Mouse (Mus musculus): Measurements from ENCODE around the gene Nyap1.

Gene Nyap1

GRCm38 (mm10) chr5:137744197-137744596 lies 2.8 kb upstream of the Nyap1 start:
- 64% methylated on average over 7 of the region's 7 CpGs for whole genome bisulfite sequencing

- 94% methylated on average over 6 of the region's 6 CpGs for WGBS
Measured at GRCm38 (mm10) chr5:137742836-137743235, 1.4 kb upstream of the Nyap1 start.

DNA sequence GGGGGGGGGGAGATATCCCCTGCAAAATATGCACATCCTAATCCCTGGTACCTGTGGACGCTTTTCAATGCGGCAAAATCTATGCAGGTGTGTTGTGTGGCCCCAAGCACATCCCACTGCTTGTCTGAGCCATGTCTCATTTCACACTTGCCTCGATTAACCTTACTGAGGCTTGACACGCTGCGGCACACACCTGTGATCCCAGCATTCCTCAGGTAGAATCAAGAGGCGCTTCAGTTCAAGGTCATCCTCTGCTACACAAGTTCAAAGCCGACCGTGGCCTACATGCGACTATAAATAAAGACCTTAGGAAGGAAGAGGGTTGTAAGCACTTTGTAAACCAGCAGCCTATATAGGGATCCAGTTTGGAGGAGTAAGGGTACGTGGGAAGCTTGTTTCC lies 641 bp upstream of the Nyap1 start:
- 50% methylated on average over 10 of the region's 10 CpGs for WGBS

DNA sequence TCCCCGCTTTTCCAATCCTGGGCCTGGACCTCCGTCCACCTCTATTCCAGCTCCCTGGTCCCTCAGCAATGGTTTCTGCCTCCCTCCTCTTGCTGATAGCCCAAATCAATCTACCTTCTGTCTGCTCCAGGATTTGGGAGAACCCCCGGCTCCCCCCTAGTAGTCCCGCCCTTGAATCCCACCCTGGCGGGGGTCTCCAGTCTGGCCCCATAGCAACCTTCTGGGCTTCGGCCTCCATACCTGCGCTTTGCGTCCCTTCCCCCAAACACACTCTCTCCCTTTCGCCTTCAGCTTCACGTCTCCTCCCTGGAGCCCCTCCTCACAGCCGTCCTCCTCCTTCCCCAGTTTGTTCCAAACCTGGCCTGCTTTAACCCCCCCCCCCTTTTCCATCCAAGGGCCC lies 901 bp downstream of the Nyap1 start:
- WGBS: 19% methylated on average over 10 of the region's 11 CpGs

DNA sequence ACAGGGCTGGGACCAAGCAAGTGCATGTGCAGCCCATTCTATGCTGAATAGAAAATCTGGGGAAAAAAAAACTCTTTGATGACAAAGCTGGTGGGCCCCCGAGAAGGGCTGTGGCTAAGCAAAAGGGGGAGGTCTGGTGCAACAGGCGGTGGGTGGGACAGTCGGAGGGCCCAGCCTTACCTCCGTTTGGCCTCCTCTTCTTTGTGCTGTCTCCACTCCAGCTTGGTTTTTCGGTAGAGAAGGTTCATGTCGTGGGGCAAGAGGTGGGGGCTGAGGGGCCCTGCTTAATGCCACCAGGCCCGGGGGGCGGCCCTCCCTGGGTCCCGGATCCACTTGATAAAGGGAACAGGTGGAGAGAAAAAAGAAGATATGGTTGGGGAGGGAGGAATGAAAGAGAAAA lies 1.9 kb downstream of the Nyap1 start:
- WGBS: 43% methylated on average over 9 of the region's 9 CpGs

DNA sequence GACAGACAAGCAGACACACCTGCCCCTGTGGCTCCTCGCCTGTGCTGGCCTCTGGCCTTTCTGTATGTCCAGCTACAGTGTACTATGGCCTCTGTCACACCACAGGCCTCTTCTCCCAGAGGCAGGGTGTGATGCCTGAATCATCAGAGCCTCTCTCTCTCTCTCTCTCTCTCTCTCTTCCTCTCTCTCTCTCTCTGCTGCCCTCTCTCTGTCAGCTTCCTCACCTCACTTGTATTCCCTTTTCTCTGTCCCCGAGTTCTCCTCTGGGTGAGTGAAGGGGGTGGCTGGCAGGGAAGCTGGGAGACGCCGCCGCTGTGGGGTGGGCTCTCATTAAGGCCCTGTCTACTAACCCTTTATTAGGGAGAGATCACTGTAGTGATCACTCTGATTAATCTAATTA lies 2.9 kb downstream of the Nyap1 start:
- 28% methylated on average over 5 of the region's 5 CpGs for WGBS

DNA sequence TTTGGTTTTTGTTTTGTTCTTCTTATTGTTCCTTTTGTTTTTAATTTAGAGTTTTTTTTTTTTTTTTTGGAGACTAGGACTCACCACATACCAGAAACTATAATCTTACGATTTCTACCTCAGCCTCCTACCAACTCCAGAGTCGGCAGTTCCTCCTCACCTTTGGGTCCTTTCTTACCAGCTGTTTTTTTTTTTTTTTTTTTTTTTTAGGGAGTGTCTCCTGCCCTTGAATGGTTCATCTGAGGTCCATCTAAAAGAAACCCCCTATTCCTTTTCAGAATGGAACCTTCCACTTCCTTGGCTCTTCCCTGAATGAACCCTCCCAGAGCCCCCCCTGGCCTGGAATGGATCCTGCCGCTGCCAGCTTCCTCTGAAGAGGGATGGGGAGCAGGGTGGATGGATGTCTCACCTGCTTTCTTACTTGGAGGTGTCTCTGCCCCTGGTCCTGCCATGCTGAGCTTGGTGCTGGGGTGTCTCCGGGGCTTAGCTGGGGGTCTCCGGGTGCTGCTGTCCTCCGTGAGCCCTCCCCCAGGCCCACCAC lies 3.9 kb downstream of the Nyap1 start:
- 61% methylated on average over 6 of the region's 6 CpGs for WGBS

- 36% methylated on average over 6 of the region's 6 CpGs for WGBS
Measured at GRCm38 (mm10) chr5:137734289-137735061, 6.9 kb downstream of the Nyap1 start.

DNA sequence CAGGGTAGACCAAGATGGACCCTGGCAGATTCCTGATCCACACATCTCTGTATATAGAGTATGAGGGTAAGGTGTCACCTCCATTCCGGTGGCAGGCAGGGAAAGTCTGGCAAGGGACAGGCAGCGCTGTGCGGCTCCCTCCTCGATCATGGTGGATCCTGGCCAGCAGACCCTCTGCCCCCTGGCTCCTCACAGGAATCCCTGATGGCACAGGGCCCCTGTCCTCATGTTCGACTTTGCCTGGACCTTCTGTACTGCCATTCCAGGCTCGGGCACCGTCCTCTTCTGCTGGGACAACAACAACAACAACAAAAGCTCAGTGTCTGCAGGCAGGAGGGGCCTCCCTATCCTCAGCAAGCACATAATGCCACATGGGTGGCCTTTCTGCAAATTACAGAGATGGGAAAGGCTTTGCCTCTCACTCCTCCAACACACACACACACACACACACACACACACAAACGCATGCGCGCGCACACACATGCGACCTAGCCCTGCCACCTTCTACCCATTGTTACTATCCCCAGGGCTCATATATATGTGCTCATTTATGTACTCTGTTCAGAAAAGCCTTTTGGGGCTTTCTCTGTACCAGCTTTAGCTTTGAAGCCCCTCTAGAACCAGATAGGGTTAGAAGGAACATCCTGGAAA lies 7.6 kb downstream of the Nyap1 start:
- 28% methylated on average over 12 of the region's 12 CpGs for WGBS

GRCm38 (mm10) chr5:137726767-137727166 lies 14.6 kb downstream of the Nyap1 start:
- WGBS: 65% methylated on average over 6 of the region's 6 CpGs

GRCm38 (mm10) chr5:137723840-137724239 lies 17.6 kb downstream of the Nyap1 start:
- WGBS: 79% methylated on average over 5 of the region's 5 CpGs

DNA sequence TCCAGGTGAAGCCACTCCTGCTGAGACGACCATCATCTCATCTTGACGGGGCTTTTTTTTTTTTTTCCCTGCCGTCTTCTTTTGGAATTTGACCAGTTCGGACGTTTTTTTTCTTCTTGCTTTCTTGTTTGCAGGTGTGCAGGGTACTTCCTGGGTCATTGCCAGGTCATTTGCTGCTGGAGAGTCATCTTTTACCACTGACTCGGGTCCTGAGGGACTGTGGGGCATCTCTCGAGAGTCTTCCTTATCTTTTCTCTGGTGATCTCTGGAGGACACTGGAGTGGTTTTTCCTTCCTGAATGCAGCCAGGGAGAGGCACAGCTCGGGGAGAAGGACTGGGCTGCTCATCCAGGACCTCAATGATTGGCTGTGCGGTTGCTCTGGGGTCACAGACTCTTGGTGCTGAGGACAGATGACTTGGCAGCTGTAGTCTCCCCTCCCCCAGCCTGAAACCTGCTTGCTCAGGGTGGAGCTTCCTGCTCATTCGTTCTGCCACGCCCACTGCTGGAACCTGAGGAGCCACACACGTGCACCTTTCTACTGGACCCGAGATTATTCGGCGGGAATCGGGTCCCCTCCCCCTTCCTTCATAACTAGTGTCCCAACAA lies 20.7 kb downstream of the Nyap1 start:
- WGBS: 35% methylated on average over 11 of the region's 16 CpGs

DNA sequence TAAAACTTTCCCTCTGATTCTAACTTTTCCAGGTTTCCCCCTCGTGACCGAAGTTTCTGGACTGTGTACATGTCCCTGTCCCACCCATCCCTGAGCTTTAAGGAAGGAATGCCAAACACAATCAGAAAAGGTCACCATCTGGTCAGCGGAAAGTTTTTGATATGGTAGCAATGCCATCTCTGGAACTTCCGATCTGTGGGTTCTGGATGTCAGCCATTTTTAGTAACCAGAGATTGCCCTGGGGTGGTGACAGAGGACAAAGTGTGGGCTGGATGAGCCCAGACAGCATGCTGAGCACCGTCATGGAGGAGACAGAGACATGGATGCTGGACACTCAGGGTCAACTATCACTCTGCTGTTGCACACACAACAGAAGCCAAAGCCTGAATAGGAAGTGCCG lies 22.3 kb downstream of the Nyap1 start:
- WGBS: 85% methylated on average over 6 of the region's 6 CpGs

GRCm38 (mm10) chr5:137718020-137718790 lies 23.2 kb downstream of the Nyap1 start:
- 60% methylated on average over 8 of the region's 8 CpGs for WGBS

DNA sequence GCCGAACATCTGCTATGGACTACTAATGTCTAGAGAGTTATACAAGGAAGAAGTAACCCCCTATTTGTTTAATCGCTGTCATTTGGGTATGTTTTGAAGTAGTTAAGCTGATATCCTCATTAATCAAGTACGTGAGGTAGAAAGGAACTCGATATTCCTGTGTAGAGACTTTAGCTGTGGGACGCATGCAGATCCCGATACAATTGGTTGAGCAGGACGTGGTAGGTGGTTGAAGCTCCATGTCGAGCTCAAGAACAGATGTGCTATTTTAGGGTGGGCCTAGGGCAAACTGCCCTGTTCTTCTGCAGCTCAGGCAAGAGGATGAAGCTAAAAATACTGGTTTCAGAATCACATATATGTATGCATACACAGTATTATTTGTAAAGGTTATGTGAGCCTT lies 25.7 kb downstream of the Nyap1 start:
- WGBS: 85% methylated on average over 8 of the region's 8 CpGs

DNA sequence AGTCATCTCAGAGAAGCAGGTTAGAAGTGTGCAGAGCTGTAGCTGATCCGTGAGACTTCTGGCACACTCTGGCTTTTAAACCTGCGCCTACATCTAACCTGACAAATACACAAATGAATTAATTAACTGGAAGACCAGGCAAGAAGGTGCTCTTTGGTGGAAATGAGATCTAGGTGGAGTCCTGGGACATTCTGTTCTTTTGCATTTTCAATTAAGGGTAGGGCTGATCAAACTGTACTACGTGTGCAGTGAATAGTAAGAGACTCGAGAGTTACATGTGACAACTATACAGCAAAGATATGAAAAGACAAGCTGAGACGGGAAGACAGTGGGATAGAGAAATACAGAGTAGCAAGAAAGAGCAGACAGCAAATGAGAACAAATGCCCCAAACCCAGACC lies 28.0 kb downstream of the Nyap1 start:
- WGBS: 71% methylated on average over 5 of the region's 5 CpGs

DNA sequence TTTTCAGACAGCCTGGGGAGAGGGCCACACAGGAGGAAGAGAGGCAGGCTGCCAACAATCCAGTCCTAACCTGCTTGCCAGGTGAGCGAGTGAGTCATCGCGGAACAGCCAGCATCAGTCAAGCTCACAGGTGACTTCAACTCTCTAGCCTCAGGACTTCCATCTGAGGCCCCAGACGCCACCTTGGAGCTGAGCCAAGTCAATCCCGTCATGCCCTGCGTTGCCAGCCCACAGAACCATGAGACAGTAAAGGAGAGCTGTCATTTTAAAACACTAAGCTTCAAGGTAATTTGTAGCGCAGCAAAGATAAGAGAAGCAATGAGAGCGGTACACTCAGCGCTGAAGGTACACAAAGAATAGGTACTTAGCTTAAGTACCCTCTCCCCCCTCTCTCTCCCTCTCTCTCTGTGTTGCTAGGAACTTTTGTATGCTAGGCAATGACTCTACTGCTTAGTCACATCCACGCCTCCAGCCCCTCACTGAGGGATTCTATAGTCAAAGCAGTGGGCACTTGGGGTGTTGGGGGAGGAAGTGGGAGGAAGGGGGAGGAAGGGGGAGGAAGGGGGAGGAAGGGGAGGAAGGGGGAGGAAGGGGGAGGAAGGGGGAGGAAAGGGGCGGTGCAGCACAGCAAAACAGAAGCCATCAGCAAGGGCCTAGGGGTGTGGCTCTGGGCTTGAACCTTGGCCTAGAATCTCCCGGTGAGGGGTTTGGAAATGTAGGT lies 34.3 kb downstream of the Nyap1 start:
- WGBS: 41% methylated on average over 12 of the region's 12 CpGs

DNA sequence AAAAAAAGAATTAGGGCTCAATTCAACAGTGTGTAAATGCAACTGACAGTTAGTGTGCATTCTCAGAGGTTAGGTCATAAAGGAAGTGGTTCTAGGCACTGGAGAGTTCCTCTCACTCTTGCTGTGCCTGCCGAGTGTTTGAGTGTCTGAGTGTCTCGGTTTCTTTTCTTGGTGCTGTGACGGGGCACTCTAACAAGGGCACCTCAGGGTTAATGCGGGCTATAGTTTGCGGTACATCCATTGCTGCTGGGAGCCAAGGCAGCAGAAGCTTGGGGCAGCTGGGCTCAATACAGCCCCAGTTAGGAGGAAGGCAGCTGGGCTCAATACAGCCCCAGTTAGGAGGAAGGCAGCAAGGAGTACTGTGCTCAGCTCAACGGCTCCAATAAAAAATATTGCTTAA lies 36.2 kb downstream of the Nyap1 start:
- WGBS: 63% methylated on average over 6 of the region's 6 CpGs

DNA sequence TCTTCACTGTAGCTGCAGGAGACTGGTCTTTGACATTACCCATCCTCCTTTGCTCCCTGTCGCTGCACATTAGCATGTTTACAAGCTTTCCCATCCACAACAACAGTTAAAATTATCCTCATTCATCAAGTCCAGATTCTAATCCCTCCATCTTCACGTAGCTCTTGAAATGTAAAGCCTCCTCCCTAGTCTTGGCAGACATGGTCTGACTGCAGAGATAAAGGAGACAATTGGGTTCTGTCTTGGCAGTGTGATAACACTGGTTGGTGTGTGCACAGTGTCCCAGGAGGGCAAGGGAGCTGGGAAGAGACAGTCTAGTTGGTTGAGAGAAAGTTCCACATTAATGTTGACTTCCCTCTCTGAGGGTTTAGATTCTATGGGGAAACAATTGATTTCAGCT lies 41.6 kb downstream of the Nyap1 start:
- WGBS: 65% methylated on average over 2 of the region's 2 CpGs

GRCm38 (mm10) chr5:137699080-137699479 lies 42.3 kb downstream of the Nyap1 start:
- WGBS: 84% methylated on average over 3 of the region's 3 CpGs

GRCm38 (mm10) chr5:137695930-137696329 lies 45.5 kb downstream of the Nyap1 start:
- 61% methylated on average over 4 of the region's 4 CpGs for WGBS

All from cerebral cortex, adult 2 months (tissue).